Mouse (Mus musculus) neural tube, embryonic 12.5 days (tissue): Measurements from ENCODE around the gene Olfr398. TPM values are rescaled to one million over a fixed set of nuclear protein-coding genes. Genes with fewer than 3 reads are reported as not detected.

Experiments
- ATAC-seq: fragments of 200-750 bp; cut with Nextera tagmentation; 2 replicates; pipeline ENCODE4 v1.8.0; 2017; ENCODE audit warnings: low read depth, mild to moderate bottlenecking, moderate TSS enrichment, moderate library complexity; ENCODE audit not compliant: low FRiP score
- H3K27ac ChIP-seq: fragments of 300-500 bp; sonication (generic); 2 replicates; pipeline ENCODE4 v1.5.1; 2016
- H3K27me3 ChIP-seq: fragments of 300-500 bp; sonication (generic); replicated peaks from 2 replicates; pipeline ENCODE4 v1.6.1; 2016; ENCODE audit warnings: mild to moderate bottlenecking
- H3K36me3 ChIP-seq: fragments of 300-500 bp; sonication (generic); 2 replicates; pipeline ENCODE4 v1.6.1; 2016; ENCODE audit warnings: mild to moderate bottlenecking
- H3K4me1 ChIP-seq: fragments of 300-500 bp; sonication (generic); 2 replicates; pipeline ENCODE4 v1.6.1; 2016
- H3K4me2 ChIP-seq: fragments of 300-500 bp; sonication (generic); replicated peaks from 2 replicates; pipeline ENCODE4 v1.6.1; 2016; ENCODE audit warnings: mild to moderate bottlenecking
- H3K4me3 ChIP-seq: fragments of 300-500 bp; sonication (generic); 2 replicates; pipeline ENCODE4 v1.5.1; 2016
- H3K9ac ChIP-seq: fragments of 300-500 bp; sonication (generic); 2 replicates; pipeline ENCODE4 v1.6.1; 2016; ENCODE audit warnings: mild to moderate bottlenecking
- H3K9me3 ChIP-seq: fragments of 300-500 bp; sonication (generic); 2 replicates; pipeline ENCODE4 v1.6.1; 2016; ENCODE audit warnings: mild to moderate bottlenecking
- WGBS: fragments of 180-500 bp; shearing (Covaris S2); methylation state at CpG from one replicate; pipeline ENCODE4 v1.1.7; 2016; 5-methylcytosine and 5-hydroxymethylcytosine counted together
- polyA plus RNA-seq: library from polyadenylated mRNA; unstranded; fragments of >200 nt; fragmentation: Nextera tagmentation; extraction: Ambion mirVana; gene quantifications from 2 replicates; pipeline ENCODE4 v1.2.1, GENCODE M21; 2016

The Olfr398 gene
- polyA plus RNA-seq: not detected in 2 replicates

- no peaks in the 10 kb centered on the region for H3K27me3 ChIP-seq
Observed at GRCm38 (mm10) chr11:73990307-73990706, at the start of gene Olfr398. Olfr398 (minus strand) TSS chr11:73990407.

GRCm38 (mm10) chr11:73993115-73993514, 2.9 kb upstream of the Olfr398 start:
- H3K27ac ChIP-seq: no peak overlapping the region
- H3K4me2 ChIP-seq: no peak overlapping the region
- no peak for ATAC-seq
- H3K27me3 ChIP-seq: no peaks in the 10 kb centered on the region
- no peak overlapping the region for H3K4me3 ChIP-seq
- no peaks in the 10 kb centered on the region for H3K36me3 ChIP-seq
- peaks cover 21% of the 10 kb centered on the region for H3K9me3 ChIP-seq
- H3K4me1 ChIP-seq: no peaks in the 10 kb centered on the region
- H3K9ac ChIP-seq: no peak overlapping the region

More at GRCm38 (mm10) chr11:73990307-73990706, at the start of gene Olfr398:
- no peaks in the 10 kb centered on the region for H3K36me3 ChIP-seq
- H3K9me3 ChIP-seq: peaks cover 37% of the 10 kb centered on the region
- ATAC-seq: no peak
- H3K4me2 ChIP-seq: no peak within 1 kb of the TSS
- H3K4me1 ChIP-seq: no peaks in the 10 kb centered on the region
- H3K27ac ChIP-seq: no peak within 1 kb of the TSS
- no peak within 1 kb of the TSS for H3K4me3 ChIP-seq
- H3K9ac ChIP-seq: no peak within 1 kb of the TSS

- Histone ChIP-seq H3K4me3 (no peak within 1 kb of the TSS), H3K27me3 (no peaks in the 10 kb centered on the region), H3K9me3 (peaks cover 12% of the 10 kb centered on the region), H3K9ac (no peak within 1 kb of the TSS), H3K36me3 (no peaks in the 10 kb centered on the region), H3K4me2 (no peak within 1 kb of the TSS), H3K27ac (no peak within 1 kb of the TSS), H3K4me1 (no peaks in the 10 kb centered on the region)
- no peak for ATAC-seq
- 75% methylated on average over 1 of the region's 1 CpGs for WGBS
Observed at GRCm38 (mm10) chr11:73960517-73960916, 29.7 kb downstream of the Olfr398 start, which contains the start of gene Olfr397. Olfr397 (plus strand) TSS chr11:73960817.

GRCm38 (mm10) chr11:73936377-73936776, 53.8 kb downstream of the Olfr398 start, which contains the start of gene Olfr23:
Olfr23 (plus strand) TSS chr11:73936677.
- ATAC-seq: no peak
- H3K9ac ChIP-seq: no peak within 1 kb of the TSS
- H3K4me2 ChIP-seq: no peak within 1 kb of the TSS
- no peak within 1 kb of the TSS for H3K4me3 ChIP-seq
- H3K4me1 ChIP-seq: no peaks in the 10 kb centered on the region
- no peak within 1 kb of the TSS for H3K27ac ChIP-seq
- no peaks in the 10 kb centered on the region for H3K27me3 ChIP-seq
- no peaks in the 10 kb centered on the region for H3K36me3 ChIP-seq
- H3K9me3 ChIP-seq: peaks cover 13% of the 10 kb centered on the region

Other genes starting within 250 kb of the Olfr398 start
- not detected in 2 replicates for gene Olfr389, start 209.7 kb downstream of the Olfr398 start, polyA plus RNA-seq
- gene Olfr390, start 207.4 kb downstream of the Olfr398 start, polyA plus RNA-seq: not detected in 2 replicates
- gene Olfr391-ps, start 187.4 kb downstream of the Olfr398 start, polyA plus RNA-seq: not detected in 2 replicates
- gene Olfr392, start 173.4 kb downstream of the Olfr398 start, polyA plus RNA-seq: not detected in 2 replicates
- gene Olfr393, start 139.0 kb downstream of the Olfr398 start, polyA plus RNA-seq: not detected in 2 replicates
- not detected in 2 replicates for gene Olfr394, start 99.6 kb downstream of the Olfr398 start, polyA plus RNA-seq
- not detected in 2 replicates for gene Olfr395, start 81.1 kb downstream of the Olfr398 start, polyA plus RNA-seq
- gene Olfr23, start 53.7 kb downstream of the Olfr398 start, polyA plus RNA-seq: not detected in 2 replicates
- gene Olfr397, start 29.6 kb downstream of the Olfr398 start, polyA plus RNA-seq: not detected in 2 replicates
- gene Olfr139, start 66.1 kb upstream of the Olfr398 start, polyA plus RNA-seq: not detected in 2 replicates
- gene Olfr399, start 66.2 kb upstream of the Olfr398 start, polyA plus RNA-seq: not detected in 2 replicates
- gene Zfp616, start 79.5 kb upstream of the Olfr398 start, polyA plus RNA-seq: not detected in 2 replicates
- not detected in 2 replicates for gene Olfr401, start 123.3 kb upstream of the Olfr398 start, polyA plus RNA-seq
- not detected in 2 replicates for gene Olfr402, start 163.1 kb upstream of the Olfr398 start, polyA plus RNA-seq
- not detected in 2 replicates for gene Olfr403, start 195.8 kb upstream of the Olfr398 start, polyA plus RNA-seq
- gene Olfr43, start 221.0 kb upstream of the Olfr398 start, polyA plus RNA-seq: not detected in 2 replicates